Mouse (Mus musculus) liver, embryonic 12.5 days (tissue): ENCODE data around the gene Zfp706. TPM values are rescaled to one million over a fixed set of nuclear protein-coding genes. Genes with fewer than 3 reads are reported as not detected.
"Not testable (repeated sequence)": the region's sequence is repeated elsewhere in the genome, so short reads cannot be mapped to it uniquely, and the experiment has no call there.

ENCODE experiments used
- ATAC-seq: fragments of 200-750 bp; cut with Nextera tagmentation; 2 replicates; pipeline ENCODE4 v1.8.0; 2017; ENCODE audit warnings: moderate number of reproducible peaks, mild to moderate bottlenecking, moderate library complexity
- H3K27ac ChIP-seq: fragments of 300-500 bp; sonication (generic); 2 replicates; pipeline ENCODE4 v1.5.1; 2016; ENCODE audit warnings: mild to moderate bottlenecking
- H3K27me3 ChIP-seq: fragments of 300-500 bp; sonication (generic); replicated peaks from 2 replicates; pipeline ENCODE4 v1.6.1; 2016; ENCODE audit warnings: mild to moderate bottlenecking, moderate library complexity
- H3K36me3 ChIP-seq: fragments of 300-500 bp; sonication (generic); 2 replicates; pipeline ENCODE4 v1.6.1; 2016; ENCODE audit warnings: mild to moderate bottlenecking, moderate library complexity
- H3K4me1 ChIP-seq: fragments of 300-500 bp; sonication (generic); 2 replicates; pipeline ENCODE4 v1.6.1; 2016
- H3K4me2 ChIP-seq: fragments of 300-500 bp; sonication (generic); 2 replicates; pipeline ENCODE4 v1.6.1; 2016; ENCODE audit warnings: mild to moderate bottlenecking, moderate library complexity
- H3K4me3 ChIP-seq: fragments of 300-500 bp; sonication (generic); 2 replicates; pipeline ENCODE4 v1.5.1; 2016; ENCODE audit warnings: mild to moderate bottlenecking, moderate library complexity
- H3K9ac ChIP-seq: fragments of 300-500 bp; sonication (generic); 2 replicates; pipeline ENCODE4 v1.6.1; 2016; ENCODE audit warnings: mild to moderate bottlenecking, moderate library complexity
- H3K9me3 ChIP-seq: fragments of 300-500 bp; sonication (generic); replicated peaks from 2 replicates; pipeline ENCODE4 v1.6.1; 2016; ENCODE audit warnings: mild to moderate bottlenecking, moderate library complexity
- WGBS: fragments of 180-500 bp; shearing (Covaris S2); methylation state at CpG from one replicate; pipeline ENCODE4 v1.1.7; 2016; ENCODE audit not compliant: insufficient replicate concordance; 5-methylcytosine and 5-hydroxymethylcytosine counted together
- polyA plus RNA-seq: library from polyadenylated mRNA; unstranded; fragments of >200 nt; fragmentation: Nextera tagmentation; extraction: Ambion mirVana; gene quantifications from 2 replicates; pipeline ENCODE4 v1.2.1, GENCODE M21; 2016

The Zfp706 gene
- polyA plus RNA-seq, 1 experiment from 2014 or later = 318 TPM

GRCm38 (mm10) chr15:37006475-37007164, 953 bp downstream of the Zfp706 start:
- H3K27me3 ChIP-seq = no peaks in the 10 kb centered on the region
- peaks cover 33% of the 10 kb centered on the region for H3K36me3 ChIP-seq
- peak overlapping the region; percentile 97 for H3K9ac ChIP-seq
- WGBS = 1% methylated on average over 41 of the region's 48 CpGs
- ATAC-seq = peak; percentile 68
- H3K4me2 ChIP-seq = peak overlapping the region; percentile 73
- H3K27ac ChIP-seq = peak overlapping the region; percentile 89
- H3K4me3 ChIP-seq = peak overlapping the region; percentile 82
- peaks cover 33% of the 10 kb centered on the region for H3K4me1 ChIP-seq
- no peaks in the 10 kb centered on the region for H3K9me3 ChIP-seq

- peaks cover 33% of the 10 kb centered on the region for H3K4me1 ChIP-seq
- peak overlapping the region; percentile 89 for H3K27ac ChIP-seq
- peak overlapping the region; percentile 82 for H3K4me3 ChIP-seq
- peaks cover 40% of the 10 kb centered on the region for H3K36me3 ChIP-seq
- peak overlapping the region; percentile 73 for H3K4me2 ChIP-seq
- H3K9ac ChIP-seq = peak overlapping the region; percentile 97
- no peaks in the 10 kb centered on the region for H3K27me3 ChIP-seq
- WGBS = 21% methylated on average over 7 of the region's 7 CpGs
- no peaks in the 10 kb centered on the region for H3K9me3 ChIP-seq
- no peak for ATAC-seq
Observed at GRCm38 (mm10) chr15:37005793-37006474, 1.6 kb downstream of the Zfp706 start.

GRCm38 (mm10) chr15:37004858-37005257, 2.7 kb downstream of the Zfp706 start:
- H3K4me3 ChIP-seq = peak overlapping the region; percentile 82; the same call in 1 of the 2 replicates

GRCm38 (mm10) chr15:37002276-37002675, 5.3 kb downstream of the Zfp706 start:
- H3K27ac ChIP-seq = no peak overlapping the region
- peaks cover 7% of the 10 kb centered on the region; the same call in 1 of the 2 replicates for H3K9me3 ChIP-seq
- H3K27me3 ChIP-seq = no peaks in the 10 kb centered on the region
- no peak for ATAC-seq
- H3K4me2 ChIP-seq = no peak overlapping the region
- H3K4me1 ChIP-seq = peaks cover 26% of the 10 kb centered on the region
- WGBS = 89% methylated on average over 7 of the region's 7 CpGs
- peaks cover 77% of the 10 kb centered on the region for H3K36me3 ChIP-seq
- no peak overlapping the region for H3K9ac ChIP-seq
- no peak overlapping the region for H3K4me3 ChIP-seq

More at GRCm38 (mm10) chr15:37004858-37005257, 2.7 kb downstream of the Zfp706 start:
- Histone ChIP-seq H3K36me3 (peaks cover 51% of the 10 kb centered on the region), H3K27ac (no peak overlapping the region), H3K4me1 (peaks cover 33% of the 10 kb centered on the region), H3K4me2 (peak overlapping the region; percentile 73), H3K27me3 (no peaks in the 10 kb centered on the region), H3K9me3 (no peaks in the 10 kb centered on the region), H3K9ac (peak overlapping the region; percentile 27; the same call in 1 of the 2 replicates)
- no peak for ATAC-seq
- WGBS = 82% methylated on average over 5 of the region's 5 CpGs

GRCm38 (mm10) chr15:36999602-37000001, 8.0 kb downstream of the Zfp706 start:
- not testable (repeated sequence) for ATAC-seq, H3K4me2 ChIP-seq, H3K9me3 ChIP-seq, H3K27ac ChIP-seq, H3K27me3 ChIP-seq, H3K4me1 ChIP-seq, H3K4me3 ChIP-seq, H3K9ac ChIP-seq
- WGBS = 88% methylated on average over 7 of the region's 7 CpGs
- H3K36me3 ChIP-seq = peaks cover 80% of the 10 kb centered on the region

GRCm38 (mm10) chr15:36995166-36995565, 12.4 kb downstream of the Zfp706 start:
- Histone ChIP-seq H3K9me3 (peaks cover 8% of the 10 kb centered on the region; the same call in 1 of the 2 replicates), H3K9ac (no peak overlapping the region), H3K4me2 (no peak overlapping the region), H3K27me3 (no peaks in the 10 kb centered on the region), H3K36me3 (peaks cover 44% of the 10 kb centered on the region), H3K27ac (no peak overlapping the region), H3K4me1 (no peaks in the 10 kb centered on the region), H3K4me3 (no peak overlapping the region)
- no peak for ATAC-seq
- 80% methylated on average over 4 of the region's 4 CpGs for WGBS

GRCm38 (mm10) chr15:36994665-36995064, 12.9 kb downstream of the Zfp706 start:
- no peak overlapping the region for H3K27ac ChIP-seq
- no peaks in the 10 kb centered on the region for H3K4me1 ChIP-seq
- H3K4me2 ChIP-seq = no peak overlapping the region
- peaks cover 39% of the 10 kb centered on the region for H3K36me3 ChIP-seq
- H3K4me3 ChIP-seq = no peak overlapping the region
- 60% methylated on average over 1 of the region's 1 CpGs for WGBS
- peaks cover 8% of the 10 kb centered on the region; the same call in 1 of the 2 replicates for H3K9me3 ChIP-seq
- no peaks in the 10 kb centered on the region for H3K27me3 ChIP-seq
- no peak for ATAC-seq
- no peak overlapping the region for H3K9ac ChIP-seq

GRCm38 (mm10) chr15:36993435-36994178, 14.0 kb downstream of the Zfp706 start:
- 82% methylated on average over 8 of the region's 8 CpGs for WGBS
- Histone ChIP-seq H3K27me3 (no peaks in the 10 kb centered on the region), H3K9me3 (peaks cover 8% of the 10 kb centered on the region; the same call in 1 of the 2 replicates), H3K4me1 (peaks cover 3% of the 10 kb centered on the region; the same call in 1 of the 2 replicates), H3K4me2 (no peak overlapping the region), H3K27ac (no peak overlapping the region), H3K9ac (no peak overlapping the region), H3K4me3 (no peak overlapping the region), H3K36me3 (peaks cover 29% of the 10 kb centered on the region)
- ATAC-seq = no peak

GRCm38 (mm10) chr15:36991353-36991752, 16.2 kb downstream of the Zfp706 start:
- 71% methylated on average over 6 of the region's 6 CpGs for WGBS
- ATAC-seq = no peak
- H3K27ac ChIP-seq = no peak overlapping the region
- no peak overlapping the region for H3K4me3 ChIP-seq
- H3K9me3 ChIP-seq = no peaks in the 10 kb centered on the region
- H3K36me3 ChIP-seq = peaks cover 13% of the 10 kb centered on the region
- H3K4me1 ChIP-seq = peaks cover 14% of the 10 kb centered on the region
- no peaks in the 10 kb centered on the region for H3K27me3 ChIP-seq
- no peak overlapping the region for H3K4me2 ChIP-seq
- H3K9ac ChIP-seq = no peak overlapping the region

- Histone ChIP-seq H3K4me2 (no peak overlapping the region), H3K4me3 (no peak overlapping the region), H3K4me1 (peaks cover 14% of the 10 kb centered on the region), H3K9ac (no peak overlapping the region), H3K36me3 (peaks cover 8% of the 10 kb centered on the region; the same call in 1 of the 2 replicates), H3K27me3 (no peaks in the 10 kb centered on the region), H3K9me3 (no peaks in the 10 kb centered on the region), H3K27ac (no peak overlapping the region)
- no peak for ATAC-seq
- WGBS = 88% methylated on average over 11 of the region's 11 CpGs
Observed at GRCm38 (mm10) chr15:36989922-36990321, 17.7 kb downstream of the Zfp706 start.

- H3K4me2 ChIP-seq = no peak overlapping the region
- H3K9ac ChIP-seq = no peak overlapping the region
- ATAC-seq = no peak
- H3K36me3 ChIP-seq = peaks cover 7% of the 10 kb centered on the region; the same call in 1 of the 2 replicates
- WGBS = 67% methylated on average over 2 of the region's 2 CpGs
- H3K4me1 ChIP-seq = peaks cover 14% of the 10 kb centered on the region
- H3K27ac ChIP-seq = no peak overlapping the region
- no peaks in the 10 kb centered on the region for H3K9me3 ChIP-seq
- no peak overlapping the region for H3K4me3 ChIP-seq
- H3K27me3 ChIP-seq = no peaks in the 10 kb centered on the region
Observed at GRCm38 (mm10) chr15:36988718-36989115, 18.9 kb downstream of the Zfp706 start.
